Comparison of ENCODE assay signal across 17 mouse cellular contexts in the genomic region with DNA sequence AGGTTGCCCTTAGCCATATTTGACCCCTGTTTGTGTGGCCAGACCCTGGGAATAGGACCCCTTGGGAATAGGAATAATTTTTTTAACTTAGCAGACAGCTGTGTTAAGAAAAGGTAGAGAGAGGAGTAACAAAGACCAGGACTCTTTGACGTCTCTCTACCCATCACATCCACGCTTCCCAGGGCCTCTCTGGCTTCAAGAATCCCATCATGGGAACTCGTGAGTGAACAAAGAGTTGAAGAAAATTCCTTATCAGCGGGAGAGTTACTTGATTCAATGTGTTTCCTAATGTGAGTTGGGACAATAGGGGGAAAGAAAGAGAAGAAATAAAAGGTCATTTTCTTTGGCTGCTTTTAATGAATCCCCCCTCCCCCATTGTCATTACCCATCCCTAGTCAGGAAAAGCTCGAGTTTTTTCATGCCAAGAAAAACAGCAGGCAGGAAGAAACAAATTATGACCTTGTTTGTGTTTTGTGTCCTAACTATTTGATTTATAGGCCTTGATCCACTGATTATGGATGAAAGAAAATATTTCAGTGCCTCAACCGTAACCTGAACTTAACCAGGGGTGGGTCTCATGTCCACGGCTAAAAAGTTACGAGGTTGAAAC. TPM values are rescaled to one million over a fixed set of nuclear protein-coding genes. Genes with fewer than 3 reads are reported as not detected.
DNase-seq lines count a peak whose midpoint lies in the region; ATAC-seq and TF ChIP-seq lines count a peak whose summit lies in the region.
"Had no signal": no experiment of that assay in that cellular context is flagged by ENCODE, and none has a peak within 500 bp of the region (broad histone marks: within the 10 kb centered on the region; RNA-seq: fewer than 3 reads in every experiment).

No protein-coding gene starts in this region.

- H3K27me3 ChIP-seq in forebrain, embryonic 11.5 days (ENCODE audit: control insufficient read depth, insufficient read depth, low read length) = no peaks in the 10 kb centered on the region
- no peaks in the 10 kb centered on the region for H3K27me3 ChIP-seq in forebrain, embryonic 16.5 days (replicated peaks; ENCODE audit: control insufficient read depth, insufficient read depth, low read length)
- H3K27me3 ChIP-seq in small intestine, adult 2 months (ENCODE audit: control insufficient read depth, insufficient read depth, low read length) = no peaks in the 10 kb centered on the region
- H3K27me3 ChIP-seq: neural tube, embryonic 15.5 days had no signal

- no peak overlapping the region for H3K4me3 ChIP-seq in forebrain, embryonic 11.5 days (ENCODE audit: low read depth, low read length)
- H3K4me3 ChIP-seq in forebrain, embryonic 16.5 days (replicated peaks; ENCODE audit: low read length) = no peak overlapping the region
- H3K4me3 ChIP-seq in small intestine, adult 2 months (ENCODE audit: low read depth, low read length) = no peak overlapping the region
- H3K4me3 ChIP-seq: neural tube, embryonic 15.5 days had no signal

- no peak for TF ChIP-seq POLR2A in small intestine, adult 2 months (IDR thresholded peaks at IDR 0.05; ENCODE audit: low read depth, low read length)

- H3K9ac ChIP-seq in forebrain, embryonic 11.5 days (ENCODE audit: low read length) = no peak overlapping the region
- no peak overlapping the region for H3K9ac ChIP-seq in forebrain, embryonic 16.5 days (replicated peaks; ENCODE audit: low read depth, low read length)
- H3K9ac ChIP-seq: liver, embryonic 14.5 days; neural tube, embryonic 15.5 days had no signal

- no peak for TF ChIP-seq CTCF in small intestine, adult 2 months (IDR thresholded peaks at IDR 0.05; ENCODE audit: extremely low read depth, insufficient read length, insufficient replicate concordance, low read depth, low read length)

- no peak overlapping the region for H3K4me2 ChIP-seq in forebrain, embryonic 11.5 days (ENCODE audit: low read depth, low read length, severe bottlenecking)
- H3K4me2 ChIP-seq in forebrain, embryonic 16.5 days (ENCODE audit: low read length) = no peak overlapping the region
- H3K4me2 ChIP-seq: neural tube, embryonic 15.5 days had no signal

- H3K27ac ChIP-seq in forebrain, embryonic 11.5 days (ENCODE audit: low read depth, low read length) = peak overlapping the region; percentile 7; the same call in 1 of the 2 replicates
- no peak overlapping the region for H3K27ac ChIP-seq in forebrain, embryonic 16.5 days (ENCODE audit: low read length)
- peak overlapping the region; percentile 27 for H3K27ac ChIP-seq in small intestine, adult 2 months (ENCODE audit: insufficient read depth, low read depth, low read length)
- H3K27ac ChIP-seq: hindbrain, postnatal 0 days; liver, embryonic 14.5 days; neural tube, embryonic 15.5 days had no signal

- WGBS in forebrain, embryonic 11.5 days = 16% methylated on average over 8 of the region's 8 CpGs
- 18% methylated on average over 8 of the region's 8 CpGs for WGBS in forebrain, embryonic 16.5 days
- WGBS in small intestine, adult 2 months = 72% methylated on average over 8 of the region's 8 CpGs

- DNase-seq in forebrain, embryonic 11.5 days (ENCODE audit: low spot score) = no peak
- DNase-seq in kidney, adult 18-20 months = peak; percentile 22
- DNase-seq in kidney, postnatal 14 days = no peak
- peak; percentile 38 for DNase-seq in retina, embryonic 14.5 days (ENCODE audit: low spot score)
- no peak for DNase-seq in retina, postnatal 1 day
- no peak for DNase-seq in right cerebral cortex, postnatal 36 days (ENCODE audit: low spot score in 2 of 2)
- DNase-seq: B cell, adult 2 months; cerebellum, postnatal 36 days; gastrocnemius, postnatal 14 days; right cerebral cortex, postnatal 14 days; thymus, postnatal 4 days had no signal

- 0 out of 2 replicates have a peak, but pooled peaks cover 2% of the 10 kb centered on the region for H3K4me1 ChIP-seq in forebrain, embryonic 11.5 days (replicated peaks; ENCODE audit: control insufficient read depth, insufficient read depth, low read length)
- H3K4me1 ChIP-seq in forebrain, embryonic 16.5 days (replicated peaks; ENCODE audit: control insufficient read depth, insufficient read depth, low read length) = 0 out of 2 replicates have a peak, but pooled peaks cover 2% of the 10 kb centered on the region
- H3K4me1 ChIP-seq in small intestine, adult 2 months (ENCODE audit: control insufficient read depth, insufficient read depth, insufficient read length, low read length) = peaks cover 20% of the 10 kb centered on the region
- H3K4me1 ChIP-seq: neural tube, embryonic 15.5 days had no signal

- H3K36me3 ChIP-seq in forebrain, embryonic 11.5 days (ENCODE audit: control insufficient read depth, insufficient read depth, low read length) = no peaks in the 10 kb centered on the region
- no peaks in the 10 kb centered on the region for H3K36me3 ChIP-seq in forebrain, embryonic 16.5 days (ENCODE audit: control insufficient read depth, insufficient read depth)
- H3K36me3 ChIP-seq in small intestine, adult 2 months (ENCODE audit: control insufficient read depth, insufficient read depth, low read length) = no peaks in the 10 kb centered on the region
- H3K36me3 ChIP-seq: neural tube, embryonic 15.5 days had no signal

- ATAC-seq in forebrain, embryonic 11.5 days (replicated peaks; ENCODE audit: low FRiP score) = no peak
- ATAC-seq in forebrain, embryonic 16.5 days = no peak
- ATAC-seq: forebrain, embryonic 14.5 days; hindbrain, postnatal 0 days had no signal

- H3K9me3 ChIP-seq in forebrain, embryonic 11.5 days (ENCODE audit: control insufficient read depth, low read length) = no peaks in the 10 kb centered on the region
- no peaks in the 10 kb centered on the region for H3K9me3 ChIP-seq in forebrain, embryonic 16.5 days (ENCODE audit: control insufficient read depth, low read length)
- H3K9me3 ChIP-seq: neural tube, embryonic 15.5 days had no signal

RNA-seq across cellular contexts. Expression of a gene that starts 14.3 kb away (rescaled TPM):
- 168 and 173 TPM in 2 replicates for polyA plus RNA-seq in forebrain, embryonic 11.5 days (2014; fragmentation: Nextera tagmentation; extraction: Ambion mirVana)
- 114 and 122 TPM in 2 replicates for polyA plus RNA-seq in forebrain, embryonic 16.5 days (2015; fragmentation: Nextera tagmentation; extraction: Ambion mirVana)
- 86.2 and 157 TPM in 2 replicates for polyA plus RNA-seq in small intestine, adult 2 months (2012; rRNA removed)

RNA-seq across cellular contexts. Expression of a gene that starts 39.8 kb away (rescaled TPM):
- 15.9 and 18.3 TPM in 2 replicates for polyA plus RNA-seq in forebrain, embryonic 11.5 days (2014; fragmentation: Nextera tagmentation; extraction: Ambion mirVana)
- 21.9 and 22.1 TPM in 2 replicates for polyA plus RNA-seq in forebrain, embryonic 16.5 days (2015; fragmentation: Nextera tagmentation; extraction: Ambion mirVana)
- polyA plus RNA-seq in small intestine, adult 2 months (2012; rRNA removed) = 2.5 and 4.5 TPM in 2 replicates

Comparison
In these comparisons a context has a peak if more than half of its experiments do, and no peak if none do; other contexts are left out.
1. DNase-seq: peak in kidney, adult 18-20 months (single experiment) and retina, embryonic 14.5 days (single experiment); none in forebrain, embryonic 11.5 days (single experiment), kidney, postnatal 14 days (single experiment), retina, postnatal 1 day (single experiment) and right cerebral cortex, postnatal 36 days (0 of 2).